8 mouse cellular contexts compared by ENCODE assay signal in the genomic region with DNA sequence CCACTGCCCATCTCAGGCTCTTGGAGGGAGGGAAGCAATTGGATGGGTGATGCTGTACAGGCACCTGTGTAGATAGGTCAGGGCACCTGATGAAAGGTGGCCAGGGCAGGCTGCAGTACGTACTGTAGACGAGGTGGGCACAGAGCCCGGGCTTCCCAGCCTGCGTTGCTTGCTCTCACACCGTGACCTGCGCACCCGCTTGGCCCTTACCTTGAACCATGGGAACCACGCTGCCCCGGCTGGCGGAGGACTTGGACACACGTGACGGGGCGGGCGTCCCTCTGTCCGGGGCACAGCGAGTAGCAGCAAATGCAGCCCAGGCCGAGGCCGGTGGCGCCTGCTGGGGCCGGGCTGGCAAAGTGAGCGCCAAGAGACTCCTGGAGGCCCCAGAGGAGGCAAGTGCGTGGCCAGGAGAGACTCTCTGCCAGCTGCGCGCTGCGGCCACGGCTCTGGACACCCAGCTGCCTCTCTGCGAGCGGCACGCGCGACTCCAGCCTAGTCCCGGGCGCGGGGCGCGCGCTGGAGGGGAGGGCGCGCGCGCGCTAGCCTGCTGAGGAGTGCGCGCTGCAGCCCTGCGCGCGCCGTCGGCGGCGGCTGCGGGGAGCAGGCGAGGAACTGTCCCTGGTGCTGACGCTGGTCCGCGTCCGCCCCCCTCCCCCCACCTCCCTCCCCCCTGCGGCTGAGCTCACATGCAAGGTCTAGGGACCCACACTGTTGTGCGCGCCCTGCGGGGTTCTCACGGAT. TPM values are rescaled to one million over a fixed set of nuclear protein-coding genes. Genes with fewer than 3 reads are reported as not detected.
A peak's percentile ranks its signal among the peaks of the same experiment; 100 is the strongest.
DNase-seq lines count a peak whose midpoint lies in the region; ATAC-seq and TF ChIP-seq lines count a peak whose summit lies in the region.

Gene Fam163b (minus strand): TSS at position 542 of the 744 bp plus-strand sequence.

- TF ChIP-seq CTCF in heart, postnatal 0 days (IDR thresholded peaks at IDR 0.05; ENCODE audit: low read depth), result no peak

- H3K4me3 ChIP-seq in heart, postnatal 0 days (ENCODE audit: low read depth, low read length), result peak within 1 kb of the TSS; percentile 34
- H3K4me3 ChIP-seq in liver, embryonic 16.5 days (ENCODE audit: low read depth, low read length), result no peak within 1 kb of the TSS; the same call in 1 of the 2 replicates

- H3K4me1 ChIP-seq in heart, postnatal 0 days (ENCODE audit: control insufficient read depth, insufficient read depth), result 0 out of 2 replicates have a peak, but pooled peaks cover 4% of the 10 kb centered on the region
- no peaks in the 10 kb centered on the region for H3K4me1 ChIP-seq in liver, embryonic 16.5 days (ENCODE audit: control insufficient read depth, low read depth, low read length)

- H3K27ac ChIP-seq in heart, postnatal 0 days (ENCODE audit: low read depth), result no peak within 1 kb of the TSS
- H3K27ac ChIP-seq in liver, embryonic 16.5 days (ENCODE audit: low read length), result no peak within 1 kb of the TSS

- peaks cover 69% of the 10 kb centered on the region for H3K27me3 ChIP-seq in heart, postnatal 0 days (ENCODE audit: control insufficient read depth, insufficient read depth, low read length)
- H3K27me3 ChIP-seq in liver, embryonic 16.5 days (ENCODE audit: control insufficient read depth, insufficient read depth, low read depth, low read length), result peaks cover 19% of the 10 kb centered on the region

- peak within 1 kb of the TSS; percentile 65 for H3K4me2 ChIP-seq in heart, postnatal 0 days (ENCODE audit: low read depth, low read length)
- peak within 1 kb of the TSS; percentile 26; the same call in 1 of the 2 replicates for H3K4me2 ChIP-seq in liver, embryonic 16.5 days (ENCODE audit: low read depth, low read length)

- H3K9me3 ChIP-seq in heart, postnatal 0 days (replicated peaks; ENCODE audit: control insufficient read depth, low read length), result no peaks in the 10 kb centered on the region
- H3K9me3 ChIP-seq in liver, embryonic 16.5 days (replicated peaks; ENCODE audit: control insufficient read depth, low read length), result no peaks in the 10 kb centered on the region

- peak; percentile 83 for ATAC-seq in heart, postnatal 0 days (ENCODE audit: insufficient read depth, low read depth)
- no peak for ATAC-seq in liver, embryonic 16.5 days (ENCODE audit: low read depth)

- DNase-seq in ovary, postnatal 36 days (ENCODE audit: low spot score), result peak; percentile 58
- no peak for DNase-seq in ovary, postnatal 10 days (ENCODE audit: low spot score)
- peak; percentile 72 for DNase-seq in embryo, embryonic 10 days (ENCODE audit: low spot score)
- DNase-seq in heart, postnatal 0 days (ENCODE audit: low spot score), result peak; percentile 57
- peak; percentile 77 to 82 for DNase-seq in kidney, postnatal 4 days
- peak; percentile 53 to 61 for DNase-seq in right cerebral cortex, adult 2 months (ENCODE audit: low spot score in 2 of 2)
- no peak for DNase-seq in spleen, postnatal 14 days (ENCODE audit: low spot score in 2 of 2)

- no peak for TF ChIP-seq EP300 in heart, postnatal 0 days (IDR thresholded peaks at IDR 0.05; ENCODE audit: low read depth)

- WGBS in heart, postnatal 0 days, result 2% methylated on average over 60 of the region's 62 CpGs
- WGBS in liver, embryonic 16.5 days (ENCODE audit: insufficient replicate concordance), result 1% methylated on average over 48 of the region's 62 CpGs

- H3K9ac ChIP-seq in heart, postnatal 0 days (replicated peaks; ENCODE audit: low read depth, low read length), result no peak within 1 kb of the TSS
- H3K9ac ChIP-seq in liver, embryonic 16.5 days (ENCODE audit: low read depth, low read length), result no peak within 1 kb of the TSS

- H3K36me3 ChIP-seq in heart, postnatal 0 days (replicated peaks; ENCODE audit: control insufficient read depth, insufficient read depth, low read length), result no peaks in the 10 kb centered on the region
- H3K36me3 ChIP-seq in liver, embryonic 16.5 days (ENCODE audit: control insufficient read depth, insufficient read depth), result no peaks in the 10 kb centered on the region

RNA-seq across cellular contexts. Expression of gene Fam163b, which starts in this region (rescaled TPM):
- 0.23 and 0.93 TPM in 2 replicates for total RNA-seq in heart, postnatal 0 days (2014; rRNA removed; ENCODE audit: low replicate concordance)
- 0.36 and 0.40 TPM in 2 replicates for polyA plus RNA-seq in heart, postnatal 0 days (2015; fragmentation: Nextera tagmentation; extraction: Ambion mirVana)
- polyA plus RNA-seq in liver, embryonic 16.5 days (2015; fragmentation: Nextera tagmentation; extraction: Ambion mirVana), result not detected in 2 replicates

Comparison
In these comparisons a context has a peak if more than half of its experiments do, and no peak if none do; other contexts are left out.
1. DNase-seq: peak in ovary, postnatal 36 days (single experiment), embryo, embryonic 10 days (single experiment), kidney, postnatal 4 days (2 of 2) and right cerebral cortex, adult 2 months (2 of 2); none in ovary, postnatal 10 days (single experiment) and spleen, postnatal 14 days (0 of 2).
2. Peak in DNase-seq, ATAC-seq, H3K4me3 ChIP-seq and H3K4me2 ChIP-seq in heart, postnatal 0 days; RNA of the gene not detected or under 1 TPM.